Mouse (Mus musculus): ENCODE results near the gene Sez6l2. TPM values are rescaled to one million over a fixed set of nuclear protein-coding genes. Genes with fewer than 3 reads are reported as not detected.
"Not testable (repeated sequence)": the region's sequence is repeated elsewhere in the genome, so short reads cannot be mapped to it uniquely, and the experiment has no call there.

The Sez6l2 gene
- polyA plus RNA-seq (2012; rRNA removed): 175 and 194 TPM in 2 replicates

DNA sequence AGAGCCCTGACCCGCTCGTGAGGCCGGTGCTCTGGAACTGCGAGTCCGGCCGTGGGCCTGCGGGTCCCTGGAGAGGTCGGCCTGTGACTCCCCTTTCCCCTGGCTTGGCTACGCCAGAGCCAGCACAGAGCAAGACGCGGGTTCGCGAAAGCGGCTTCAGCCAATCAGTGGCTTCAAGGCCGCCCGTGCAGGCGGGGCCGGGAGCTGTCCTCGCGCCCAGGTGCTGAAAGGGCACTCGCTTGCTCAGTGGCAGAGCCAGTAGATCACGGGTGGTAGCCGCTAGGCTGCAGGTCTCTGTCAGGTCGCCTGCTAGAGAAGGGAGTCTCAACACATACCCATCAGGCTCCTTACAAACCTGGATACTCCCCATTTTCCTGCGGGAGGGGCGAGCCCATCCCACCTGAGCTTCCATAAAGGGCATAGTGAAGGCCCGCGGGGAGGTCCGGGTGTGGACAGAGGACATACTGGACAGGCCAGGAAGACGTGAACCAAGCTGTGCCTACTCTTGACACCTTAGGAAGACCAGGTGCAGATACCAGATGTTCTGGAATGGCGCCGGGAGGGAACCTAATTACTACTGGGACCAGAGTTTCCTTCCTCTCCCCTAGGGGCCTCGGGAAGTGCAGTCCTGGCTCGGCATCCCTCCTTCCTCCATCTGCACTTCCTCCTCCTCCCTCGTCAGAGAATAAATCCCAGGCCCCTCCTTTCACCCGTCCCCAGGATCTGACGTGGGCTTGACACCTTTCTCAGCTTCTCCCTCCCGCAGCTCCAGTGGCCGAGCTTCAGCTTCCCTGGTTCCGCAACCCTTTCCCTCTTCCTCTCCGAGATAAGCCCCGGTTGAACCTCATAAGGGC, at the start of gene Sez6l2:
TSS of gene Sez6l2 (plus strand) at position 771 of the 854 bp plus-strand sequence.
- DNase-seq (ENCODE audit: extremely low spot score in 1 of 2, low spot score in 1 of 2): peak; percentile 70 to 85

DNA sequence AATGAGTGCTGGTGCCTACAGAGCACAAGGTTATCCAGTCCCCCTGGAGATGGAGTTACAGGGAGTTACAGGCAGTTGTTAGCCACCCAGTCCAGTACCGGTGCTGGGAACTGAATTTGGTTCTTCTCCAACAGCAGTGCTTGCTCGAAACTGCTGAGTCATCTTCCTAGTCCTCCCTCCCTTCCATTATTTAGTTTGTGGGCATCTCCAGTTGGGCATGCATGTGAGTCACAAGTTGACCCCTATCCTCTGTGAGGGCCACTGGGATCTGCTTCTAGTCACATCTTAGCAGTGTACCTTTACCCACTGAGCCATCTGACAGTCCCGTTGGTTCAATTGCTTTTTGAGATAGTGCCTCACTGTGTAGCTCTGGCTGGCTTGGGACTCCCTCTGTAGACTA, 44.8 kb upstream of the Sez6l2 start:
- DNase-seq (ENCODE audit: extremely low spot score in 1 of 2, low spot score in 1 of 2): no peak

DNA sequence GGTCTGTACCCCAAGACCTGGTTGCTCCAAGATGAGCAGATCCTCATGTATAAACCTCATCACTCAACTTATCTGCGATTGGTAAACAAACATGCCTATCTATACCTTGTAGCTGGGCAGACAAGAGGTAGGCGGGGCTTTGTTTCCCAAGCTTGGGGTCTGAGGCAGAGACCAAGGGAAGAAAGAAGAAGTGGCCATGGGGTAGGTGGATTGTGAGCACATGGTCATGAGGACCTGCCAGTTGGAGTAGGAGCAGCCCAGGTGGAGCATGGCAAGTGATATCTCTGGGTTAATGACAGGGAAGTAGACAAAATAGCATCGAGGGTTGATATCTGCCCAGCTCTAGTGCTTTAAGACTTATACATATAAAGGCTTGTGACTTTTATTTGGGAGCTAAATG, 35.5 kb upstream of the Sez6l2 start:
- no peak for DNase-seq (ENCODE audit: extremely low spot score in 1 of 2, low spot score in 1 of 2)

DNA sequence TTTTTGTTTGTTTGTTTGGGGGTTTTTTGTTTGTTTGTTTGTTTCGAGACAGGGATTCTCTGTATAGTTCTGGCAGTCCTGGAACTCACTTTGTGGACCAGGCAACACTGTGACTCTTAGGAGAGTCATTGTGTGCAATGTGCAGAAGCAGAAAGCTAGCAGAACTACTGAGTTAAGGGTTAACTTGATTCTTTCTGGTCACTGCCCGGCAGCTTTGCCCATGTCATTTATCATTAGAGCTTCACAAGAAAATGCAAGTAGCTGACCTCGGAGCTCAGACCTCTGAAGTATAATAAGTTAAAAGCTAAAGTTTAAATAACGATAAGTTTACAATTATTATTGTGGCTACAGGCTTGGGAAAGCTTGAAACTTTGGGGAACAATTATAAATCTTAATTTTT, 32.0 kb upstream of the Sez6l2 start:
- not testable (repeated sequence) for DNase-seq (ENCODE audit: extremely low spot score in 1 of 2, low spot score in 1 of 2)

DNA sequence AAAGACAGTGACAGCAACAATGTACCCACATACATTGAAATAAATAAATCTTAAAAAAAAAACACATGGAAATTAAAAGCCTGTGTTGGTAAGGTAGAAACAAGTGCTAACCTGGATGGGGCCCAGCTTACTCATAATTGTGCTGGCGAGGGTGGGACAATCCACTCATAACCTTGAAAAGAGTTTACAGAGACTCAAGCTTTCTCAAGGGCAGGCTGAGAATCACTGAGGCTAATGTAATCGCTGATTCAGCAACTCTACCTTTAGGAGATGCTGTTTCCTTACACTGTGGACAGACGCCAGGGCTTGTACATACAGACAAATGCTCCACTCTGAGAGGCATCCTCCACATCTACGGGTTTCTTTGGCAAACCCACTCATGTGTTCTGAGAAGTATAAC, 30.4 kb upstream of the Sez6l2 start:
- DNase-seq (ENCODE audit: extremely low spot score in 1 of 2, low spot score in 1 of 2): no peak

DNA sequence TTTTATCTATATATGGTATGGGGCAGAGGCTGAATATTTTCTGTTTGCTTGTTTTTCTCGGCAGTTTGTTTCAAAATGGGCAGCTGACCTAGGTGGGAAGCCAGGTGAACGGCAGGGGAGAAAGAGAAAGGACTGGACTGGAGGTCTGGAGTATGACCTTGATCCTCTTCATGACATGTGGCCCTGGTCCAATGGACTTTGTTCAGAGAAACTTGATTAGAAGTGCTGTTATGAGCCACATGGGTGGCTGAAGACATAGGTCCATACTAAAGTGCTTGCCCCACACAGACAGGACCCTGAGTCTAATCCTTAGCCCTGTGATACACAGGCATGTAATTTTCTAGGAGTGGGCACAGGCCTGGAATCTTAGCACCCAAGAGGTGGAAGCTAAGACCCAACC, 28.8 kb upstream of the Sez6l2 start:
- no peak for DNase-seq (ENCODE audit: extremely low spot score in 1 of 2, low spot score in 1 of 2)

DNA sequence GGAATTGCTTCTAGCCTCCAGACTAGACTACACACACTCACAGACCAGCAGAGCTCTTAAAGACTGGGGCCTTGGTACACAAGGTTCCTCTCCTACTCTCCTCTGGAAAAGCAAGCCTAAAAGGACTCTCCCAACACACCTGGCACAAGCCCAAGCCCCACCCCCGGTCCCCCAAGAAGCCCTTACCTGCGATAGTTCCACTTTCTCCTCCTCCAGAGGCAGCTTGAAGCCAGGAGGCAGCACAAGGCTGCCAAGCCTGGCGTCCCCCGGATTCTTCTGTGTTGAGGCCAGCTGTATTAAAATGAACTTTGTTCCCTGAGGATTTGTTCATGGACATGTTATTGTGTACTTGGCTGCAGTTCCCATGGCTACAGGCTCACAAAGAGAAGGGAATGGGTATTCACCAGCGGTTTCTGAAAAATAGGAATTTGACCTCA, 27.7 kb upstream of the Sez6l2 start, which contains the start of gene Tmem219:
TSS of gene Tmem219 (minus strand) at position 294 of the 437 bp plus-strand sequence.
- no peak for DNase-seq (ENCODE audit: extremely low spot score in 1 of 2, low spot score in 1 of 2)

DNA sequence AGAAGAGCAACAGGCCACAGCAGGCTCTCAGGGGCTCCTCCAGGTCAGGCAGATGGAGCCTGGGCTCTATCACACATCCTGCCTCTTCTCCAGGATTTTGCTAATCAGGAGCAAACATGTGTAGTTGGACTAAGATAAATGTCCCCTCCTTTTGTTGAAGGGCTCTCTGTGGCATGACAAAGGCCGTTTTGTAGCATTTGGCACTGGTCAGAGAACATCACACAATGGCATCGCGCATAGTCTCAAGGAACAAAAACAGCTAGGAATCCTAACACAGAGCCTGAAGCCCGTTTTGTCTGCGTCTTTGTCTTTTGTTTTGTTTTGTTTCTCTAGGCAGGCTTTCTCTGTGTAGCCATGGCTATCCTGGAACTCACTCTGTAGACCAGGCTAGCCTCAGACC, 26.4 kb upstream of the Sez6l2 start:
- DNase-seq (ENCODE audit: extremely low spot score in 1 of 2, low spot score in 1 of 2): no peak

DNA sequence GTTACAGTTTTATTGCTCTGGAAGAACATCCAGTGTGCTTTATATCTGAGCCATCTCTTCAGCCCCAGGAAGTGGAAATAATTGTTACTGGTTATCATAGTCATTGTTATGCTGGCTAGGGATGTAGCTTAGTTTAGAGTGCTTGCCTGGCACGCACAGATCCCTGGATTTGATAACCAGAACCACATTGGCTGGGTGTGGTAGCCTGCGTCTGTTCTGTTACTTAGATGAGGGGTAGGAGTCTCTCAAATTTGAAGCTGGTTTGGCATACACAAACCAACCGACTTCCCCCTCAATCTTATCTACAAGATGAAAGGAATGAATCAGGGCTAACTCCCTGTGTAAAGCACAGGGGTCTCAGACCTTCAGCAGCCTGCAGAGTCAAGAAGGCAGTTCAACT, 24.1 kb upstream of the Sez6l2 start:
- DNase-seq (ENCODE audit: extremely low spot score in 1 of 2, low spot score in 1 of 2): no peak

DNA sequence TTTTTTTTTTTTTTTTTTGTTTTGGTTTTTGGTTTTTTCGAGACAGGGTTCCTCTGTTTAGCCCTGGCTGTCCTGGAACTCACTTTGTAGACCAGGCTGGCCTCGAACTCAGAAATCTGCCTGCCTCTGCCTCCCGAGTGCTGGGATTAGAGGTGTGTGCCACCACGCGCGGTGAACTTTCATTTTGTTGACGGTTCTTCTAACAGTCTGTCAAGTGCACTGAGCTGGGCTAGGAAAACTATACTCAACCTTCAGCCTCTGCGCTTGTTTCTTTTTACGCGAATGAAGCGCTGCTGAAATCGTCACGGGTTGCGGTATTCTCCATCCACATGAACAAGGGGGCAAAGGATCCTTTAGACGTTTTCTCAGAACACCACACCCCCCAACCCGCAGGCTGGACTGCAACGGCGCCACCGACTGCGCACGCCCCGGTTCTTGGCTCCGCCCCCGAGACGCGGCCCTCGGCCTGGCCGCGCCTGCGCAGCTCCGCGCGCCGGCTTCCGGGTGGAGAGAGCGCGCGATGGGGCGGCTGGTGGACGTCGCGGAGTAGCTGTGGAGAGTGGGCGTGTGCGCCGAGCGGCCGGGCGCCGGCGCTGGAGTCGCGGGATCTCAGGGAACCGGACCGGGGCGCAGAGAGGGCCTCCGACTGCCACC, 21.9 kb upstream of the Sez6l2 start, which contains the start of gene Kctd13:
TSS of gene Kctd13 (plus strand) at position 496 of the 654 bp plus-strand sequence.
- DNase-seq (ENCODE audit: extremely low spot score in 1 of 2, low spot score in 1 of 2): peak; percentile 63 to 91

DNA sequence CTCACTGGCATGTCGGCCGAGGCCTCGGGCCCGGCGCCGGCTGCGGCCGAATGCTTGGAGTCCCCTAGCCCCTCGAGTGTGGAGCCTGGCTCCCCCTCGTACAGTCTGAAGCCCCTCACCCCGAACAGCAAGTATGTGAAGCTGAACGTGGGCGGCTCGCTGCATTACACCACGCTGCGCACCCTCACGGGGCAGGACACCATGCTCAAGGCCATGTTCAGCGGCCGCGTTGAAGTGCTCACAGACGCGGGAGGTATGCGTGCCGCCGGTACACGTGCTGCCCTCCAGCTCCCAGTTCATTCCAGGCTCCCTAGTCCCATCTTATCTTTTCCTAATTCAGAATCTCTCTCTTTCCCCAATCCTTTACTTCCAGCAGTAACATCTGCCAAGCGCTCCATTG, 21.3 kb upstream of the Sez6l2 start:
- no peak for DNase-seq (ENCODE audit: extremely low spot score in 1 of 2, low spot score in 1 of 2)

DNA sequence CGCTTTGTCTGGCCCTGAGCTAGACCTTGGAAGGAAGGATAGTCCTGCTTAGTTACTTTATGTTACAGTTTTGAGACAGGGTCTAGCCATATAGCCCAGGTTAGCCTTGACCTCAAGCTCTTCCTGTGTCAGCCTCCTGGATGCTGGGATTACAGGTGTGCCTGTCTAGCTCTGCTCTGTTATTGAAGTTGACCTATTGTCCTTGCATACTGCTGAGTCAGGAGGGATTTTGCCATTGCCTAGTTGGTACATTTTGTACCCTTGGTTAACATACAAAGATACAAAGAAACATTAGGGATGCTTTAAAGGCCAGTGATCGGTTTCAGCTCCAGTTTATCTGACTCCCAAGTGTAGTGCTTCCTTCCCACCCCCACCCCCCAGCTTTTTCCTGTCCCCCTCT, 17.7 kb upstream of the Sez6l2 start:
- no peak for DNase-seq (ENCODE audit: extremely low spot score in 1 of 2, low spot score in 1 of 2)

DNA sequence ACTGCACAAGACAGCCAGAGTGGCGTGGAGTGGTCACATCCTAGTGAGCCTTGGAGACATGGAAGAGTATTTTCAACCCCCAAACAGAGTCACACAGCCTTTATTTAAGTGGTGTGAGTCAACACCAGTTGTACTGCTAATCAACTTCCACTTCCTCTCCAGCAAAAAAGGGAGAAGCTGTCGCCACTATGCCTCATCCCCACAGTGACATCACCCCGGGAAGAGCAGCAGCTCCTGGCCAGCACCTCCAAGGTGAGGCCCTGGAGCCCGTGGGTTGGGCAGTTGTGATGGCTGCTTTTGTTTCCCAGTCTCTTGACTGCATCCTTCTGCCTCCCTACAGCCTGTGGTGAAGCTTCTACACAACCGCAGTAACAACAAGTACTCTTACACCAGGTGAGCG, 9.2 kb upstream of the Sez6l2 start:
- DNase-seq (ENCODE audit: extremely low spot score in 1 of 2, low spot score in 1 of 2): no peak

DNA sequence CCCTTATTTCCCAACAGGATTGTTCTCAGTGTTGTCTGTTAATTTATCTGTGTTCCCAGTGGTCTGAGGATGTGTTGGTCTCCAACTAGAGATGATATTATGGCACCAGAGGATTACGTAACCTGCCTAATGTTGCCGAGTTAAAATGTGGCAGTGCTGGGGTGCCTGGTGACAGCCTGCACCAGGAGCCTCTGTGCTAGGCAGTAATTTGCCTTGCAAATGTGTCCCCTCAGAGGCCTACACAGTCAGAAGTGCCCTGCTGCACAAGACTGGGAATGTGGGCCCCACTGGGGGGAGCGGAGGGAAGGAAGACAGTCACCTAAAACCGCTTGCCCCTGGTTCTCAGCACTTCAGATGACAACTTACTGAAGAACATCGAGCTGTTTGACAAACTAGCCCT, 8.6 kb upstream of the Sez6l2 start:
- peak in 1 of 2 experiments; percentile 42 for DNase-seq (ENCODE audit: extremely low spot score in 1 of 2, low spot score in 1 of 2)

DNA sequence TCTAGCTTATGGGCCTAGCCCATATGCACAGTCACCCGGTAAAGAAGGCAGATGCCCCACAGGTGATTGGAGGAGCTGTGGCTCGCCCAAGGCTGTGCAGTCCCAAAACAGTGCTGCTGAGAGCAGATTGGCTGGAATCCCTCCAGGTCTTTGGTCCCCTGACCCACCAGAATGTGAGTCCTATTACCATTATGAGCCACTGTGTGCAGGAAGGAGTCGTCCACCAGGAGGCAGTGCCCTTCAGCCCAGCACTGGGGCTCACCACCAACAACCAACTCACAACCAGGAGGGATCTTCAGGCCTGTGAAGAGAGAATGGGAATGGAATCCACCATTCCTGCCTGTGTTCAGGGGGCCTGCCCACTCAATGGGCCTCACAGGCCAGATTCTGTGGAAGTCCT, 3.8 kb upstream of the Sez6l2 start:
- peak in 1 of 2 experiments; percentile 30 for DNase-seq (ENCODE audit: extremely low spot score in 1 of 2, low spot score in 1 of 2)

DNA sequence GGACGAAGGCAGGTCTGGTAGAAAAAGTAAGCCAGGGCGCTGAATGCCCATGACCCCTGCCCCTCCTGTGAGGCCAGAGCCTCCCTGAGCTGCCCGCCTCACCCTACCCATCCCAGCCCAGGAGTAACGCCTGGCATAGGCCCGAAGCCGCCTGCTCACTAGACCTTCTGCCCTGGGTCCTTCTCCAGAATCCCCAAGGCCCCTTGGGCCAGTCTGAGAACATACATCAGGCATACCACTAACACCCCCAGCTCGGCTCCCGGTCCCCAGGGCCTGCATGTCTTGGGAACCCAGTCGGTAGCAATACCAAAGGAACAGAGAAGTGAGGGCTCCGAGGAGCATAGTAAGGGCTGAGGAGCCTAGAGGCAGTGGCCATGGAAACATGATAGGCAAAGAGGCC, 1.7 kb upstream of the Sez6l2 start:
- DNase-seq (ENCODE audit: extremely low spot score in 1 of 2, low spot score in 1 of 2): no peak

DNA sequence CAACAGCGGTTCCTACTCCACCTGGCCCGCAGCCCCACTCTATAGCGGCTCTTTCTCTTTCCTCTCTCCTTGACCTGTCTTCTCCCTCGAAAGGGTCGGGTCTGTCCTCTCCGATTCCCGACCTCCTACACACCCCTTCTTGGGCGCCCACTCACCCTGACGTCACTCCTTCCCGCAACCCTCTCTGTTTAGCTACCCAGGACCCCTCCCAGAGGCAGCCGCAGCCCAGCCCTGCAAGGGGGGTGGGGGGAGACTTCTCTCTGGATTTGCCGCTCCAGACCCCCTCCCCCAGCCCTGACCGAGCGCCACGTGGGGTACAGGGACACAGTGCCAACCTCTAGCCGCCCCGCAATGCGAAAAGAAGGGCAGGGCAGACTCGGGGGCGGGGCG, 965 bp upstream of the Sez6l2 start, which contains the start of gene Asphd1:
TSS of gene Asphd1 (minus strand) at position 180 of the 390 bp plus-strand sequence.
- DNase-seq (ENCODE audit: extremely low spot score in 1 of 2, low spot score in 1 of 2): peak; percentile 45 to 74

DNA sequence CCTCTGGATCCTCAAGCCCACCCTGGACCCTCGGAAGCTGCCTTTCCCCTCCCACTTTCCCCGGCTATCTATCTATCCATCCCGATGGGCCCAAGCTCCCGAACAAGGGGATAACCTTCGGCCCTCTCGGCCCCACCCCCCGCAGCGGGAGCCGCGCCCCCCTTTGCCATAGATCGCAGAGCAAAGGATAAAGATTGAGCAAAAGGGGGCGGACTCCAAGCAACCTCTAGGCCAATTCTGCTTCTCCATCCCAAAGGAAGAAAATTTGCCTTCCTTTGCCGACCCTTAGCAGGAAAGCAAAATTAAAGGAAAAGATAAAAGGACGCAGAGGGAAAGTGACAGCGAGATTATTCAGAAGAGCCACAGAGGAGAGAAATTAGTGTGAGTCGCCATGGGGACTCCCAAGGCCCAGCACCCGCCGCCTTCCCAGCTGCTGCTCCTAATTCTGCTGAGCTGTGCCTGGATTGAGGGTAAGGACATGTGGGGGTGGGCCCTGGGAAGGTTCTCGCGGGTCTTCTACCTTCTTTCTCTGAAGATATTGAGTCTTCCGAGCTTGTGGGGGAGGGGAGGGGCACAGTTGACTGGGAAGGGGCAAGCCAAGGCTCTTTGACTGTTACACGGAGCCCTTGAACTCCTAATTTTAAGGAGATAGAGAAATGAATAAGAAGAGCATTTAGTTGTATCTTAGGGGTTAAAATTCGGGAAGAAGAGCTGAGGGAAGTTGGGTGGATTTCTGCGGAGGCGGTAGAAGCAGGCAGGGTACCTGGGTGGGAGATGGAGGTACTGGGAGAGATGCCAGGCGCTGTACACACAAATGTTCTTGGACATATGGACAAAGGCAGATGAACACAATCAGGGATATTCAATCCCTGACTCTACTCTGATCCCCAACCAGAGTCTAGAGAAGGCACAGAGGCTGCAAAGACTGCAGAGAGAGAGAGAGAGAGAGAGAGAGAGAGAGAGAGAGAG, 568 bp downstream of the Sez6l2 start:
- peak in 1 of 2 experiments; percentile 59 for DNase-seq (ENCODE audit: extremely low spot score in 1 of 2, low spot score in 1 of 2)

DNA sequence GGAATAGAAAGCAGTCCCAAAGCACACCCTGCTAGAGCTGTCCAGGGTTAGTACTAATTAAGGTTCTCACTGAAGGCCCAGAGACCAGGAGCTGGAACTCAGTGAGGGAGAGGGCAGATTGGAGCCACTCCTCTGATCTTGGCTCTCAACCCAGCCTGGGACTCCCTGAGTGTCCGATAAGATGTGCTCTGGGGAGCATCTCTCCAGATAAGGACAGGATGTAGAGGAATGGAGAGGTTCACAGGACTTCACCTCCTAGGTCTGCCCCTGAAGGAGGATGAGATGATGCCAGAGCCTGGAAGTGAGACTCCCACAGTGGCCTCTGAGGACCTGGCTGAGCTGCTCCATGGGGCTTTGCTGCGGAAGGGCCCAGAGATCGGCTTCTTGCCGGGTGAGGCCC, 1.4 kb downstream of the Sez6l2 start:
- no peak for DNase-seq (ENCODE audit: extremely low spot score in 1 of 2, low spot score in 1 of 2)

DNA sequence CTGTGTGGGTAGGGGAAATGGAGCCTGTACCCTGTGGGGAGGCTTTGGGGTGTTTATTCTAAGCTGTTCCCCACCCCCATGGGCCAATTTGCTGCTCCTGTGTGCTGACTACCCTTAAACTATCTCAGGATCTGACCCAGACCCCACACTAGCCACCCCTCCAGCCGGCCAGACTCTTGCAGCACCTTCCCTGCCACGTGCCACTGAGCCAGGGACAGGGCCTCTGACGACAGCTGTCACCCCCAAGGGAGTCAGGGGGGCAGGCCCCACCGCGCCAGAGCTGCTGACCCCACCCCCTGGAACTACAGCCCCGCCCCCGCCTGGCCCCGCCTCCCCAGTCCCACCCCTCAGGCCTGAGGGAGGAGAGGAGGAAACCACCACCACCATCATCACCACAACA, 2.3 kb downstream of the Sez6l2 start:
- DNase-seq (ENCODE audit: extremely low spot score in 1 of 2, low spot score in 1 of 2): no peak

DNA sequence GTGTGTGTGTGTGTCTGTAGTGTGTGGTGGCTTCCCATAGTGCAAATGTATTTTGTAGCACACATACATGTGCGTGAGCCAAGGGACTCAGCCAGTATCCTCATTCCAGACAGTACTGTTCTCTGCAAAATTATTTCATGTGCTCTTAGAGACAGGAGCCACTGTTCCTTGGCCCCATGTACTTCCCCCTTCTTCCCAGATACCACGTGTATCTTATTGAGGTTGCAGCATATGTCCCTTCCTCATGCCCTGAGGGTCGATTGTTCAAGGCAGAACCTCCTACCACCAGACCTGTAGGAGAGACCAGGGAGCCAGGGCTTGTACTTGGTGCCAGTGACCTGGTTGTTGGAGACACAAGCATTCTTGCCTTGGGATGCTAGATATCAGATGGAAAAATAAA, 4.8 kb downstream of the Sez6l2 start:
- no peak for DNase-seq (ENCODE audit: extremely low spot score in 1 of 2, low spot score in 1 of 2)
